Mouse (Mus musculus): ENCODE results near the gene Kmt2a. TPM values are rescaled to one million over a fixed set of nuclear protein-coding genes. Genes with fewer than 3 reads are reported as not detected.
A peak's percentile ranks its signal among the peaks of the same experiment; 100 is the strongest.

Kmt2a gene
- total and polyA plus RNA-seq, 2 experiments from 2014 or later, result 19.0 to 20.6 TPM

- Histone ChIP-seq H3K9ac (replicated peaks; ENCODE audit: low read length) (peak overlapping the region; percentile 28; the same call in 1 of the 2 replicates), H3K27ac (no peak overlapping the region)
- ATAC-seq, result no peak
Observed at GRCm38 (mm10) chr9:44874198-44874597, 6.9 kb downstream of the Kmt2a start.

GRCm38 (mm10) chr9:44873665-44874064 is 7.4 kb downstream of the Kmt2a start:
- H3K27ac ChIP-seq, result no peak overlapping the region
- 72% methylated on average over 5 of the region's 5 CpGs for WGBS
- H3K36me3 ChIP-seq (ENCODE audit: insufficient read depth, low read length), result no peaks in the 10 kb centered on the region; the same call in 1 of the 2 replicates
- no peaks in the 10 kb centered on the region for H3K27me3 ChIP-seq (ENCODE audit: insufficient read depth, low read length)
- TF ChIP-seq CTCF (IDR thresholded peaks at IDR 0.05; ENCODE audit: low read depth), result no peak
- DNase-seq (ENCODE audit: low spot score), result no peak
- H3K4me1 ChIP-seq (ENCODE audit: insufficient read depth, low read length), result peaks cover 21% of the 10 kb centered on the region
- no peak for ATAC-seq
- no peaks in the 10 kb centered on the region for H3K9me3 ChIP-seq (ENCODE audit: low read length)
- no peak overlapping the region for H3K4me2 ChIP-seq (ENCODE audit: low read depth, low read length)
- H3K4me3 ChIP-seq (ENCODE audit: low read length), result no peak overlapping the region
- no peak overlapping the region for H3K9ac ChIP-seq (replicated peaks; ENCODE audit: low read length)

More at GRCm38 (mm10) chr9:44874198-44874597, 6.9 kb downstream of the Kmt2a start:
- H3K36me3 ChIP-seq (ENCODE audit: insufficient read depth, low read length), result no peaks in the 10 kb centered on the region; the same call in 1 of the 2 replicates
- no peak for DNase-seq (ENCODE audit: low spot score)
- no peaks in the 10 kb centered on the region for H3K27me3 ChIP-seq (ENCODE audit: insufficient read depth, low read length)
- H3K4me3 ChIP-seq (ENCODE audit: low read length), result no peak overlapping the region
- TF ChIP-seq CTCF (IDR thresholded peaks at IDR 0.05; ENCODE audit: low read depth), result no peak
- no peaks in the 10 kb centered on the region for H3K9me3 ChIP-seq (ENCODE audit: low read length)
- no peak overlapping the region for H3K4me2 ChIP-seq (ENCODE audit: low read depth, low read length)
- H3K4me1 ChIP-seq (ENCODE audit: insufficient read depth, low read length), result peaks cover 25% of the 10 kb centered on the region

GRCm38 (mm10) chr9:44868336-44869094 is 12.6 kb downstream of the Kmt2a start:
- WGBS, result 80% methylated on average over 13 of the region's 13 CpGs

GRCm38 (mm10) chr9:44867664-44868063 is 13.4 kb downstream of the Kmt2a start:
- Histone ChIP-seq H3K4me3 (ENCODE audit: low read length) (no peak overlapping the region), H3K9ac (replicated peaks; ENCODE audit: low read length) (no peak overlapping the region)
- 85% methylated on average over 3 of the region's 3 CpGs for WGBS

More at GRCm38 (mm10) chr9:44868336-44869094, 12.6 kb downstream of the Kmt2a start:
- Histone ChIP-seq H3K36me3 (ENCODE audit: insufficient read depth, low read length) (0 out of 2 replicates have a peak, but pooled peaks cover 12% of the 10 kb centered on the region), H3K4me2 (ENCODE audit: low read depth, low read length) (no peak overlapping the region), H3K9me3 (ENCODE audit: low read length) (no peaks in the 10 kb centered on the region), H3K4me3 (ENCODE audit: low read length) (no peak overlapping the region), H3K27ac (no peak overlapping the region), H3K27me3 (ENCODE audit: insufficient read depth, low read length) (no peaks in the 10 kb centered on the region), H3K4me1 (ENCODE audit: insufficient read depth, low read length) (peaks cover 7% of the 10 kb centered on the region; the same call in 1 of the 2 replicates), H3K9ac (replicated peaks; ENCODE audit: low read length) (no peak overlapping the region)
- TF ChIP-seq CTCF (IDR thresholded peaks at IDR 0.05; ENCODE audit: low read depth), result no peak
- no peak for DNase-seq (ENCODE audit: low spot score)
- ATAC-seq, result no peak

GRCm38 (mm10) chr9:44866501-44867240 is 14.4 kb downstream of the Kmt2a start:
- 39% methylated on average over 9 of the region's 9 CpGs for WGBS
- no peak overlapping the region for H3K27ac ChIP-seq
- no peaks in the 10 kb centered on the region for H3K27me3 ChIP-seq (ENCODE audit: insufficient read depth, low read length)
- H3K9ac ChIP-seq (replicated peaks; ENCODE audit: low read length), result no peak overlapping the region
- peaks cover 15% of the 10 kb centered on the region; the same call in 1 of the 2 replicates for H3K36me3 ChIP-seq (ENCODE audit: insufficient read depth, low read length)
- TF ChIP-seq CTCF (IDR thresholded peaks at IDR 0.05; ENCODE audit: low read depth), result no peak
- ATAC-seq (no peak), DNase-seq (ENCODE audit: low spot score) (peak; percentile 23)
- H3K4me1 ChIP-seq (ENCODE audit: insufficient read depth, low read length), result peaks cover 7% of the 10 kb centered on the region; the same call in 1 of the 2 replicates
- no peak overlapping the region for H3K4me3 ChIP-seq (ENCODE audit: low read length)
- H3K4me2 ChIP-seq (ENCODE audit: low read depth, low read length), result no peak overlapping the region
- H3K9me3 ChIP-seq (ENCODE audit: low read length), result no peaks in the 10 kb centered on the region

More at GRCm38 (mm10) chr9:44867664-44868063, 13.4 kb downstream of the Kmt2a start:
- Histone ChIP-seq H3K4me2 (ENCODE audit: low read depth, low read length) (no peak overlapping the region), H3K36me3 (ENCODE audit: insufficient read depth, low read length) (0 out of 2 replicates have a peak, but pooled peaks cover 12% of the 10 kb centered on the region), H3K9me3 (ENCODE audit: low read length) (no peaks in the 10 kb centered on the region), H3K4me1 (ENCODE audit: insufficient read depth, low read length) (peaks cover 7% of the 10 kb centered on the region; the same call in 1 of the 2 replicates), H3K27ac (no peak overlapping the region), H3K27me3 (ENCODE audit: insufficient read depth, low read length) (no peaks in the 10 kb centered on the region)
- ATAC-seq (no peak), DNase-seq (ENCODE audit: low spot score) (no peak)
- TF ChIP-seq CTCF (IDR thresholded peaks at IDR 0.05; ENCODE audit: low read depth), result no peak

GRCm38 (mm10) chr9:44861121-44861520 is 20.0 kb downstream of the Kmt2a start:
- Histone ChIP-seq H3K27me3 (ENCODE audit: insufficient read depth, low read length) (no peaks in the 10 kb centered on the region), H3K4me1 (ENCODE audit: insufficient read depth, low read length) (no peaks in the 10 kb centered on the region), H3K4me3 (ENCODE audit: low read length) (no peak overlapping the region), H3K9ac (replicated peaks; ENCODE audit: low read length) (no peak overlapping the region), H3K4me2 (ENCODE audit: low read depth, low read length) (no peak overlapping the region), H3K9me3 (ENCODE audit: low read length) (no peaks in the 10 kb centered on the region), H3K27ac (no peak overlapping the region), H3K36me3 (ENCODE audit: insufficient read depth, low read length) (peaks cover 17% of the 10 kb centered on the region; the same call in 1 of the 2 replicates)
- TF ChIP-seq CTCF (IDR thresholded peaks at IDR 0.05; ENCODE audit: low read depth), result no peak
- DNase-seq (ENCODE audit: low spot score), result no peak
- ATAC-seq, result no peak

Measured in hindbrain, postnatal 0 days (tissue).